Mouse (Mus musculus) liver, embryonic 14.5 days (tissue): Measurements from ENCODE around the gene Tuba8.

Source experiments
- CTCF ChIP-seq: IDR thresholded peaks from 2 replicates; pipeline ENCODE4 v1.5.1; 2016; ENCODE audit warnings: antibody characterized with exemption, low read depth, control low read depth
- EP300 ChIP-seq: IDR thresholded peaks from 2 replicates; pipeline ENCODE4 v1.6.1; 2016; ENCODE audit warnings: antibody characterized with exemption, low read depth

DNA sequence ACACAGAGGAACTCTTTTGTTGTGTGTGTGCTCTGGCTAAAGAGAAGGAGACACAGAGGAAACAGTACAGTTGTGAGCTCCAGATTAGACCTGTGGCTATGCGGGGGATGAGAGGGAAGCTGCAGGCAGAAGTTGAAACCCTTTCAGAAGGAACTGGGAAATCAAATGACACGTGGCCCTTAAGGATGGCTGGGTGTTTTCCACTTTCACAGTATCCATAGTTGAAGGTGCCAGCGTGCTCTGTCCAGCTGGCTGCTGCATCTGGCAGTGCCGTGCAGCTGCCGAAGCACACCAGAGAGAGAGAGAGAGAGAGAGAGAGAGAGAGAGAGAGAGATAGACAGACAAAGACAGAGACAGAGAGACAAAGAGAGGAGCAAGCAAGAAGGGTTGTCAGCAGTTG lies 40.8 kb downstream of the Tuba8 start:
- TF ChIP-seq CTCF (no peak), EP300 (no peak)
